Mouse (Mus musculus) ES-Bruce4 (cell line): ENCODE measurements around the gene Zfp978.
"Not testable (repeated sequence)": the region's sequence is repeated elsewhere in the genome, so short reads cannot be mapped to it uniquely, and the experiment has no call there.

Experiments
- CTCF ChIP-seq: IDR thresholded peaks from one replicate; pipeline ENCODE4 v1.8.1; 2011; ENCODE audit warnings: low read depth, low read length
- EP300 ChIP-seq: IDR thresholded peaks from 2 replicates; pipeline ENCODE4 v1.6.1; 2011; ENCODE audit warnings: low read depth, low read length; ENCODE audit not compliant: insufficient read depth
- POLR2A ChIP-seq: IDR thresholded peaks from one replicate; pipeline ENCODE4 v1.8.1; 2011; ENCODE audit warnings: low read length; ENCODE audit not compliant: insufficient read depth

DNA sequence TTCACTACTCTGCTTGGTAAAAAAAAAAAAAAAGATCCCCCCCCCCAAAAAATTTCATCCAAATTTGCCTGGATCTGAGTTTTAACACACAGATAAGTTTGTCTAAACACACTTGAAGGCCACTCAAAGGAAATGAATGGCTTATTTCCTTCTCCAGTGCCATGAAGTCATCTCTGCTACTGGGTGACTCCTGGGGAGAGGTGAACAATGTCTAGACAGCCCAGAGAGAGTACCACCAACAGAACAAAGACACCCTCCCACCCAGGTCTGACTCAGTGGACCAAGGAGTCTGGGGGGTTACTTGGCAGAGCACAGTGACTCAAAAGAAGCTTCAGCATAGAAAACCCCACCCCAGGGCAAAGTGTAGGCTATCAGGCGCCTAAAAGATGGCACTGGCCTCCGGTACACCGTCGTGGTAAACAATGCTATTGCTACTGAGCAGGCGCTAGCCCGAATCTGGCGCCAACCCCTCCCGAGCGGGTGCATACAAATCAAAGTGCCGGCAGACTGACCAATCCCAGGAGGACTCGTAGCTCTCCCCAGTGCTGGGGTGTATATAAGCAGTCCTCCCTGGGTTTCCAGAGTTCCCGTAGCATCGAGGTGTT is 9.6 kb upstream of the Zfp978 start:
- TF ChIP-seq POLR2A, CTCF, EP300: not testable (repeated sequence)
